Mouse (Mus musculus): ENCODE data around the gene S100a11.
"Not testable (repeated sequence)": the region's sequence is repeated elsewhere in the genome, so short reads cannot be mapped to it uniquely, and the experiment has no call there.

The S100a11 gene

GRCm38 (mm10) chr3:93522611-93523010 lies 2.3 kb downstream of the S100a11 start:
- DNase-seq: peak; percentile 73 to 74

DNA sequence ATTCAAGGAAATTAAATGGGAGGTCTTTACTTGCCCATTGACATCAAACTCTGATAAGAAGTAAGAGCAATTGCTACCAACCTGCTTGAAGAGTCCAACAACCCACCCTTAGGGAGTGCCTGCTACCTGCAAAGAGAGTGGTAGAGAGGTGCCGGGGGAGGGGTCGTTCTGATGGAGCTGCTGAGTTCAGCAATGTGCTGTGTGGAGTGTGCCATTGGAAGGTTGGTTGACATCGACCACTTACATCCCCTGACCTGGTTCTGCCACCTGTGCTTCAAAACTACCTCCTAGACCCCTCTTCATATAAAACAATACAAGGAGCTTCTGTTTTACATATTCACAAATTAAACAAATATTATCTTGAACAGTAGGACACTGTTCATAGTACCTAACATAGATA lies 7.0 kb downstream of the S100a11 start:
- DNase-seq: no peak

DNA sequence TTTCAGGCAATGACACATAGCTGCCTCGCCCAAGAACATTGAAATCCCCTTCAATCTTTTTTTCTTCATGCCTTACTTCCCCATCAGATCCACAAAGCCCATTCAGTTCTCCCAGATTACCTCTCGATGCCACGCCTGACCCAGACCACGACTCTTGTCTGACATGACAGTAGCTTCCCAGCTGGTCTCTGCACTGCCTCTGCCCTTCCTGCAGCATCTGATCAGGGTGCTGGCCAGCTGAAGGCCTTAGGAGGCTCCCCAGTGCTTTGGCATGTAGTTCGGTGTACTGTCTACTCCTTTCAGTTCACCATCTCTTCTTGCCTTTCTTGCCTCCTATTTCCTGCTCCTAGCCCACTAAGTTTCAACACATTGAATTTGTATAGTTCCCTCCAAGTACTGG lies 8.5 kb downstream of the S100a11 start:
- DNase-seq: no peak

DNA sequence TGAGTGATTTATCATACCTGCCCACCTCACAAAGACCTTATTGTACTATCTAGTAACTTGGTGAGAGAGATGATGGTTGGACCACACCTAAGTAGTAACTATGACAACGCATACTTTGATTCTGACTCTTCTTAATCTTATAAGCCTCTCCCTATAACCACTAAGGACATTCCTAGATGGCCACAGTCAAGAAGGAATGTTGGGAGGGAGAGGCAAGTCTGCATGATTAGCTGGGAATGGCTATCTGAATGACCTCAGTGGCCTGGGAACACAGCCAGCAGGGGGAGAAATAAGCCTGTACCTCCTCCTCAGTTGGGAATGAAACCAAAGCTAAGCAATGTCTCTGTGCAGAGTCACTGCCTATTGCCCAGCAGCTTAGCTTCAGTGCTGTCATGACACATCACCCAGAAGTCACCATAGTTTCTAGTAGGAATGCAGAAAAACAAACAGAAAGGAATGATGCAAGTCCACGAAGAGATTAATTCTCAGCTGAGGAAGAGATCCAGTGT lies 16.8 kb downstream of the S100a11 start:
- no peak for DNase-seq

DNA sequence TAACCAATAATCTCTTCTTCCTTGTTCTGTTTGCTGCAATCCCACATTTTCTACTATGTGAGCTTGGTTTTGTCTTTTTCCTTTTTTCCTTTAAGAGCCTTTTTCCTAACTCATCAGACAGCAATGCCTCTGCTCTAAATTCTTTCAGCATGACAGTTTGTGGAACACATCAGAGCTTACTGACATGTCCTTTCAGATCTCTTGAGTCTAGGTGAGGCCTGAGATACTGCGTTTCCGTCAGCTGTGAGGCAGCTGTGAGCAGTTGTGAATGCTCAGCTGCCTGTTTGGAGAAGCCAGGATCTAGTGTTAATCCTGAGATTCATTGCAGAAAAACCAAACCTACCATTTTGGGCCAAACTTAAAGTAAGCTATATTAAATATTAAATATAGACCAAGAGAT lies 18.2 kb downstream of the S100a11 start:
- DNase-seq: no peak

- DNase-seq: no peak
Measured at GRCm38 (mm10) chr3:93541501-93541900, 21.2 kb downstream of the S100a11 start.

- not testable (repeated sequence) for DNase-seq
Measured at GRCm38 (mm10) chr3:93544170-93544569, 23.9 kb downstream of the S100a11 start.

- DNase-seq: peak; percentile 88 to 90
Measured at GRCm38 (mm10) chr3:93547099-93547648, 26.9 kb downstream of the S100a11 start.

- peak; percentile 30 to 48 for DNase-seq
Measured at GRCm38 (mm10) chr3:93547749-93548540, 27.7 kb downstream of the S100a11 start.

GRCm38 (mm10) chr3:93548541-93549266 lies 28.4 kb downstream of the S100a11 start:
- DNase-seq: no peak

DNA sequence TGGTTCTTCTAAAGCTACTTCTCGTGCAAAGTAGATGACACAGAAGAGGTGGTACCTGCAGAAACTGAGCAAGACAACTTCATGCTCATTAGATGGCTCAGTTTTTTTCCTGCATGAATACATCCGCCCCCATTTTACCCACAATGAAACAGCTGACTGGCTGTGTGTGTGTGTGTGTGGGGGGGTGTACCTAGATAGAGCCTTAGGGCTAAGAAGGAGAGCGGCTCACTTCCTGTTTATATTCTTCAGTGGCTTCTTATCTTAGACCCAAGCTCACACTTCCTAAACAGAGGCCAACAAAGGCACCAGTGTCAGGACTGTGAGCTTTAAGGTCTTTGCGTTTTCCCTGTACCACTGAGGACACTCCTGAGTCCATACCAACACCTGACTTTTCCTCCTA lies 29.7 kb downstream of the S100a11 start:
- DNase-seq: no peak

GRCm38 (mm10) chr3:93551950-93552901 lies 31.9 kb downstream of the S100a11 start:
- DNase-seq: no peak

DNA sequence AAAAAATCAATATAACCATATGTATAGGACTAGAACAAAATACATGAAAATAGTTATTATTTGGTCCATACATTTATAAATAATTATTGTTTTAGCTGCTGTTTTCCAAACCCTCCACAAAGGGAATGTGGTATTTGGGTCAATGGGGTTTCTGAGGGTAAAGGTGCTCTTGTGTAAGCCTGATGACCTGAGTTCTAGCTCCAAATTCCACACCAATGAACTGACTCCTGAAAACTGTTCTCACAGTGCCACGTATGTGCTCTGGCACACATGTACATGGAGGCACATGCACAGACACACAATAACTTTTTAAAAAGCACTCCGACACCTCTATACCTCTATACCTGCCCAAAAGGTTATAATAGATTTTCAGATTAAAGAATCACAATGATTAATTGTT lies 33.0 kb downstream of the S100a11 start:
- no peak for DNase-seq

GRCm38 (mm10) chr3:93553765-93554378 lies 33.6 kb downstream of the S100a11 start:
- no peak for DNase-seq

DNA sequence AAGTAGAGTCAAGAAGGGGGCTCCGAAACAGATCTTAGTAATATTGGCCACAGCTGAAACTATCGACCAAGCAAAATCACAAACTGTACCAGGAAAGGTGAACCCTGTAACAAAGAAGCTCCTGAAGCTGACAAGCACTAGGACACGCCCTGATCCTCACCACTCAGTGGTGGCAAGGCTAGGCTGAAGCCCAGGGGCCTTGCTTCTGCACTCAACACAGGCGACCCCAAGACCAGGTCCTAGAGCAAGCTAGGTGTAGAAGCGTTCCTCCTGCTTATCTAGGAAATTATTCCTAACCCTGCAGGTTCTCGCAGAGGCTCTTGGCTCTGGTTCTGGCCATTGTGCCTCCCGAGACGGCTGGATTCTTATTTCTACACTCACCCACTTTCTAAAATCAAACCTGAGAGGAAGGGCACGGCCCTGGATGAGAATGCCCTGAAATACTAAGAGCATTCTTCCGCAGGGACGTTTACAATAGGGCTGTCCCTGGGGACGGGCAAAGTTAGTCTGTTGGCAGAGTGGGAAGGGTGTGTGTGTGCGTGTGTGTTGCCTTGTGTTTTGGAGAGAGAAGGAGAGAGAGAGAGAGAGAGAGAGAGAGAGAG lies 34.2 kb downstream of the S100a11 start:
- peak; percentile 5 to 13 for DNase-seq

- peak; percentile 33 to 47 for DNase-seq
Measured at GRCm38 (mm10) chr3:93554981-93555877, 34.9 kb downstream of the S100a11 start, which contains the start of gene S100a10. Gene S100a10 (plus strand): TSS chr3:93555080.

GRCm38 (mm10) chr3:93555878-93556254 lies 35.6 kb downstream of the S100a11 start:
- peak; percentile 12 to 22 for DNase-seq

GRCm38 (mm10) chr3:93556599-93556998 lies 36.3 kb downstream of the S100a11 start:
- DNase-seq: no peak

DNA sequence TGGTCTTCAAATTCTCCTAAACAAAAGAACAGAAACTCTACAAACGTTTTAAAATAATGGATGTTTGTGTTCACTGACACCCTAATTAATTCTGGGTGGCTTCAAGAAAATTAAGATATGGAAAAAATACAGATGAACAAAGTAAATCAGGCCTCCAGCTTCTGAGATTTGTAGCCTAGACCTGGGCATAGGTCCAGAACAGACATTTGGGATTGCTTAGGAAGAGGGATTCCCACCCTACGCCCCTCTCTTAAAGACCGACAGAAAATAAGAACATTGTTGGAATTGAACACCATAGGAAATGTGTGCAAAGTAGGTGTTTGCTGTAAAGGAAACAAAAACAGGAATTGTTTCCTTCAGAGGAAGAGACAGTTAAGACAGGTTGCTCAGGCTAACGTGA lies 37.2 kb downstream of the S100a11 start:
- DNase-seq: no peak

- DNase-seq: no peak
Measured at GRCm38 (mm10) chr3:93559961-93560360, 39.7 kb downstream of the S100a11 start.

Data from cerebellum, postnatal 10 days (tissue).